Mouse (Mus musculus) cortical plate, adult 2 months (tissue): ENCODE data around the gene Tmem132c.

Experiments used
- CTCF ChIP-seq: fragments of 200-500 bp; IDR thresholded peaks from 2 replicates; pipeline ENCODE4 v1.5.1; 2011; ENCODE audit warnings: mild to moderate bottlenecking, control low read depth, low read length; ENCODE audit not compliant: insufficient read depth; ENCODE audit errors: extremely low read depth
- POLR2A ChIP-seq: fragments of 200-500 bp; IDR thresholded peaks from 2 replicates; pipeline ENCODE4 v1.6.1; 2011; ENCODE audit warnings: mild to moderate bottlenecking, low read length, control low read depth; ENCODE audit not compliant: insufficient read depth; ENCODE audit errors: extremely low read depth

DNA sequence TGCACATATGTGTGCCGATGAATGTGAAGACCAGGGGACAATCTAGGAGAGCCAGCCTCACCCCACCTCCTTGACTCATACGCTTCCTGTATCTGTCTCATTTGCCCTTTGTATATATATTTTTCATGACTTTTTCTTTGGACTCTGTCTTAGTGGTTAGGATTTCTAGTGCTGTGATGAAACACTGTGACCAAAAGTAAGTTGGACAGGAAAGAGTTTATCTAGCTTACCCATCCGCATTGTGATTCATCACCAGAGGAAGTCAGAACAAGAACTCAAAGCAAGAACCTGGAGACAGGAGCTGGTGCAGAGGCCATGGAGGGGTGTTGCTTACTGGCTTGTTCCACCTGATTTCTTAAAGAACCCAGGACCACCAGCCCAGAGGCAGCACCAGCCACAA is 250.1 kb downstream of the Tmem132c start:
- TF ChIP-seq CTCF (no peak), POLR2A (no peak)
